Mouse (Mus musculus): ENCODE measurements around the gene Asb1. TPM values are rescaled to one million over a fixed set of nuclear protein-coding genes. Genes with fewer than 3 reads are reported as not detected.

The Asb1 gene
- total RNA-seq, 2 experiments from 2014 or later: 32.4 to 40.1 TPM

- no peak for DNase-seq (ENCODE audit: low spot score in 2 of 2)
- Histone ChIP-seq H3K4me3 (no peak overlapping the region), H3K27ac (no peak overlapping the region)
- no peak for TF ChIP-seq CTCF (conservative IDR thresholded peaks at IDR 0.05)
Observed at GRCm38 (mm10) chr1:91532892-91533291, 7.5 kb upstream of the Asb1 start.

- DNase-seq (ENCODE audit: low spot score in 2 of 2): no peak
- Histone ChIP-seq H3K4me3 (no peak overlapping the region), H3K27ac (no peak overlapping the region)
- TF ChIP-seq CTCF (conservative IDR thresholded peaks at IDR 0.05): no peak
Observed at GRCm38 (mm10) chr1:91533483-91533882, 6.9 kb upstream of the Asb1 start.

GRCm38 (mm10) chr1:91533961-91534723, 6.2 kb upstream of the Asb1 start:
- no peak overlapping the region for H3K27ac ChIP-seq
- no peak overlapping the region for H3K4me3 ChIP-seq
- peak; percentile 49 for TF ChIP-seq CTCF (conservative IDR thresholded peaks at IDR 0.05)
- DNase-seq (ENCODE audit: low spot score in 2 of 2): no peak

- no peak overlapping the region for H3K4me3 ChIP-seq
Observed at GRCm38 (mm10) chr1:91537786-91538569, 2.4 kb upstream of the Asb1 start.

GRCm38 (mm10) chr1:91538570-91538929, 1.8 kb upstream of the Asb1 start:
- TF ChIP-seq CTCF (conservative IDR thresholded peaks at IDR 0.05): no peak
- H3K27ac ChIP-seq: no peak overlapping the region
- DNase-seq (ENCODE audit: low spot score in 2 of 2): no peak
- H3K4me3 ChIP-seq: no peak overlapping the region

More at GRCm38 (mm10) chr1:91537786-91538569, 2.4 kb upstream of the Asb1 start:
- DNase-seq (ENCODE audit: low spot score in 2 of 2): no peak
- H3K27ac ChIP-seq: no peak overlapping the region
- TF ChIP-seq CTCF (conservative IDR thresholded peaks at IDR 0.05): no peak

- no peak for TF ChIP-seq CTCF (conservative IDR thresholded peaks at IDR 0.05)
- DNase-seq (ENCODE audit: low spot score in 2 of 2): no peak
- no peak overlapping the region for H3K4me3 ChIP-seq
- H3K27ac ChIP-seq: no peak overlapping the region
Observed at GRCm38 (mm10) chr1:91539246-91539645, 1.1 kb upstream of the Asb1 start.

- DNase-seq (ENCODE audit: low spot score in 2 of 2): no peak
- TF ChIP-seq CTCF (conservative IDR thresholded peaks at IDR 0.05): no peak
- Histone ChIP-seq H3K27ac (peak overlapping the region; percentile 75; the same call in 1 of the 2 replicates), H3K4me3 (peak overlapping the region; percentile 88)
Observed at GRCm38 (mm10) chr1:91539704-91540270, 557 bp upstream of the Asb1 start.

- Histone ChIP-seq H3K4me3 (peak overlapping the region; percentile 88), H3K27ac (peak overlapping the region; percentile 56)
- TF ChIP-seq CTCF (conservative IDR thresholded peaks at IDR 0.05): no peak
- DNase-seq (ENCODE audit: low spot score in 2 of 2): no peak
Observed at GRCm38 (mm10) chr1:91541042-91541592, 773 bp downstream of the Asb1 start.

GRCm38 (mm10) chr1:91543974-91544373, 3.6 kb downstream of the Asb1 start:
- no peak for DNase-seq (ENCODE audit: low spot score in 2 of 2)
- H3K27ac ChIP-seq: no peak overlapping the region
- no peak for TF ChIP-seq CTCF (conservative IDR thresholded peaks at IDR 0.05)
- no peak overlapping the region for H3K4me3 ChIP-seq

- no peak overlapping the region for H3K27ac ChIP-seq
- no peak for DNase-seq (ENCODE audit: low spot score in 2 of 2)
- no peak overlapping the region for H3K4me3 ChIP-seq
- TF ChIP-seq CTCF (conservative IDR thresholded peaks at IDR 0.05): no peak
Observed at GRCm38 (mm10) chr1:91545226-91545625, 4.9 kb downstream of the Asb1 start.

GRCm38 (mm10) chr1:91547567-91547966, 7.2 kb downstream of the Asb1 start:
- no peak for TF ChIP-seq CTCF (conservative IDR thresholded peaks at IDR 0.05)
- Histone ChIP-seq H3K27ac (no peak overlapping the region), H3K4me3 (no peak overlapping the region)
- DNase-seq (ENCODE audit: low spot score in 2 of 2): no peak

- H3K4me3 ChIP-seq: no peak overlapping the region
- no peak overlapping the region for H3K27ac ChIP-seq
- TF ChIP-seq CTCF (conservative IDR thresholded peaks at IDR 0.05): no peak
- DNase-seq (ENCODE audit: low spot score in 2 of 2): no peak
Observed at GRCm38 (mm10) chr1:91549073-91549472, 8.7 kb downstream of the Asb1 start.

- TF ChIP-seq CTCF (conservative IDR thresholded peaks at IDR 0.05): no peak
- no peak for DNase-seq (ENCODE audit: low spot score in 2 of 2)
- no peak overlapping the region for H3K4me3 ChIP-seq
- no peak overlapping the region for H3K27ac ChIP-seq
Observed at GRCm38 (mm10) chr1:91557099-91557498, 16.8 kb downstream of the Asb1 start.

Measured in layer of hippocampus, adult 2 months (tissue).